Mouse (Mus musculus): ENCODE results near the gene Tnrc18.

Gene Tnrc18

DNA sequence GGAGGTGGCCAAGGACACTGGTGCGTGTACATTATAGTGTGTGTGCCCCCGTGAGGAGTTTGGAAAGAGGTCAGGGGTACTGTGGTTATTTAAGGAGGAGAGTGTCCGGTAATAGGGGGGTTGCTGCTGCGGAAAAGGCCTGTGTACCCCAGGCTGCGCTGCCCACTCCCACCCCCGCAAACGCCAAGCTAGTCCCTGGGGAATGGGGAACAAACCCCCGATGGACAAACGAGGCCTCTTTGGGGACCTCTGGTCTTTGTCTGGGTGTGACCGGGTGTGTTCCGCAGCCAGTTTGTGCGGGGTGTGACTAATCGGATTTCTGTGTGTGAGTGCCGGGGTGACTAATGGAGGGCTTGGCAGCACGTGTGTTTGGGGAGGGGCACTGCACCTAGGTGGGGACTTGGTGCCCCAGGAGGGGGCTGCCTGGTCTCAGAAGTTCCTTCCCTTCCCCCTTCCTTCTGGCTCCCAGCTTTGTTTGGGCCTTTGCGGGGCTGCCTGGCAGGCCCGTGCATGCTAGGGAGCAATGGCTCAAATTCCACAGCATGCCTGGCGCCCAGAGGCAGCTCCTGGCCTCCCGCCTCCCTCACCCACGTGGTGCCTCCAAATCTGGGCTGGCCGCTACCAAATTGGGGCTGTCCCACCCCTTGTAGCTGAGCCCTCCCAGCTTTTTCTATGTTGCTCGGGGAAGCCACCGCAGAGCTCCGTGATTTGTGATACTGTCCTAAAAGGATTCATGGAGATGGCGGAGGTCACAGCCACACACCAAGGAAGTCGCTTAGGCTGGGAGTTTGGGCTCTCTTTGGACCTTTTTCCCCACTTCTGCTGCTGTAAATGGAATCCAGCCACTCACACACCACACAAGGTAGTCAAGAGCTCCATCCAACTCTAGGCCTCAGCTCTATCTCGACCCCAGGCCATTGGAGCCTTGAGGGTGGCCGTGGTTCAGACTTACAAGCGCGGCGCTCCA is 5.9 kb upstream of the Tnrc18 start:
- DNase-seq (ENCODE audit: extremely low spot score, low spot score) = peak; percentile 88

DNA sequence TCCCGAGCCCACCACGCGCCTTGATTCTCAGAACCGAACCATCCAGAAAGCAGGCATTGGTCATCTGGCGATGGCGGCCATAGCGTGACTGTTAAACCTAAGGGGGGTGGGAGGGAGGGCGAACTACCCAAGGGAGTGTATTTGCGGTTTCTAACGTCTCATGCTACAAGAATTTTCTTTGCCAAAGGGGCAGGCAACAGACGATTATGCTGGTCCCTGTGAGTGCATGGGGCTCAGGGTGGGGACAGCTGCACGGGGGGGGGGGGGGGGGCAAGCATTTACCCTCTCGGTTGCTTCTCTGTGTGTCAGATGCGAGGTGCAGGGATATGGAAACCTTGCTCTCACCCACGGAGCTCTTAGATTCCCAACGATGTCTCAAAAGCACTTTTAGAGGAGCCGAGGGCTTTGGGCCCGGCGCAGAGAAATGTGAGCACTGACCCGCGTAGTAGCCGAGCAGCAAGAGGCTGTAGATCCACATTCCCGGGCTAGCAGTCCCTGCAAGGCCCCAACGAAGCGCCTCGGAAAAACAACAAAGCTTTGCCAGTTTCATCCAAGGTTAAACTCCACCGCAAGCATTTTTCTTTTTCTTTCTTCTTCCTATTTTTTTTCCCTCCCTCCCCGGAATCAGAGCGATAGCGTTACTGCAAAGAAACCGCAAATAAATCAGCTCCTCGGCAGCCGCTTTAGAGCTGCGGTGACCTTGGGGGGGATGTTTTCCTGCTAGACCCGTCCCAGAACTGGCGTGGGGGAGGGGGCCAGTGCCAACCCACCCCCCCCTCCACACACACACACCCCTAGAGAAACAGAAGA is 5.0 kb upstream of the Tnrc18 start:
- peak; percentile 72 for DNase-seq (ENCODE audit: extremely low spot score, low spot score)

GRCm38 (mm10) chr5:142821974-142822285 is 4.5 kb upstream of the Tnrc18 start:
- no peak for DNase-seq (ENCODE audit: extremely low spot score, low spot score)

DNA sequence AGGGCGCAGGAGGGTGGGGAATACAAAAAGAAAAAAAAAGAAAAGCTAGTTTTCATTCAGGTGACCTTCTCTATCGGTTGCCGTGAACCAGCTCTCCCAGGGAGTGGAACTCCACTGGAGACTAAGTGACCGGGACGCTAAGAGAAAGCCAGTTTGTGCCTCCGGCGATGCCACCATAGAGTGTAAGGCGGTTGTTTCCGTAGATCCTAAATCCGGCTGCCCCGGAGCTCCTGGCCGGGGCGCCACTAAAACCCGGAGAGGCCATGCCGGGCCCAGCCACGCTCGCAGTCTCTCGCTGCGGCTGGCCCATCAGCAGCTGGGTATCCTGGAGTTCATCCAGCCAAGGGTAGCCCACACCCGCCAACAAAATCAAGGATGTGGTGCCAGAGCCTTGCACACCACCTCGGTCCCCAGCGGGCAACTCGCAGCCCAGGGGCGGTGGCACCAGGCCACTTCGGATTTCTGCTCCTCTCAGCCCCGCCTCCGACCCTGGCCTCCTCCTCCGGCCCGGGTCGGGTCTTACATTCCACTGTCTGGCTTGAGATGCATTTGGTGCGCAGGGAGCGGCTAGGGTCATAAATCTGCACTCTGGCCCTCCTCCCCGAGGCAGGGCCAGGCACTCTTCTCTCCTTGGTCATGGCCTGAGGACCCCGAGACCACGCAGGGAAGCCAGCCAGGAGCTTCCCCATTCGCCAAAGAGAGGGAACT is 4.0 kb upstream of the Tnrc18 start:
- peak; percentile 95 for DNase-seq (ENCODE audit: extremely low spot score, low spot score)

GRCm38 (mm10) chr5:142820276-142821265 is 3.1 kb upstream of the Tnrc18 start:
- peak; percentile 79 for DNase-seq (ENCODE audit: extremely low spot score, low spot score)

DNA sequence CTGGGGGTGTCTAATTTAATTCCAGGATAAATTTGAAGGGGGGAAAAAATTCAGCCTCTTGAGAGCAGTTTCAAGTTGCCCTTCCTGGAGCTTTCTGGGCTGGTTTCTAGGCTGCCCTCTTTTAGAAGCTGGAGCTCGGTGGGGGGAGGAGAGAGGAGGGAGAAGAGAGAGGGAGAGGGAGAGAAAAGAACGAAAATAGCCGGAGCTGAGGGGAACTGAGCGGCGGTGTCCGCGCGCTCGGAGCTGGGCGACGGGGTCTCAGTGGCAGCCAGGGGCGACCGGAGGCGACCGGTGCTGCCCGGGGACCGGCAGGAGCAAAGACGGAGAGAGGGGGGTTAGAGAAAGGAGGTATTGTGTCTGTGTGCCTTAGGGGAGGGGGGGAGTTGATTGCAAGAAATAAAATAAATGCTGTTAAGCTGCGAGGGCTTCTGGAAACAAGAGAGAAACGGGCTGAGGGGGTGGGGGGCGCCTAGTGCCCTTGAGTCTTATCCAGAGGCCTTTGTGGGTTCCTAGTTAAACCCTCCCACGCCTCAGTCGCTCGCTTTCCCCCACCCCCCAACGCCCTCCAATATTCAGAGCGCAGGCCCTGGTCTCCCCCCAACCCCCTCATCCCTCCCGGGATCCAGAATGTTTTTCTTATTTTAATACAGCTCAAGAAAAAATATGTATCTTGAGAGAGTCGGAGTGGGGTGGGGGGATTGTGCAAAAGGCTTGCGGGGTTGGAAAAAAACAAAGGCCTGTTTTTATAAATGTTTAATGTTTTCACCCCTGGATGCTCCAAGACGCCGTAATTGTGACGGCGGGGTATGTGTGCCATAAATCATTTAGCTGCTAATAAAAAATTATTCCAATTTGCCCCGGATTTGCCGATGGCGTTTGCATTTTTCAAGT is 2.2 kb upstream of the Tnrc18 start:
- DNase-seq (ENCODE audit: extremely low spot score, low spot score) = peak; percentile 80

DNA sequence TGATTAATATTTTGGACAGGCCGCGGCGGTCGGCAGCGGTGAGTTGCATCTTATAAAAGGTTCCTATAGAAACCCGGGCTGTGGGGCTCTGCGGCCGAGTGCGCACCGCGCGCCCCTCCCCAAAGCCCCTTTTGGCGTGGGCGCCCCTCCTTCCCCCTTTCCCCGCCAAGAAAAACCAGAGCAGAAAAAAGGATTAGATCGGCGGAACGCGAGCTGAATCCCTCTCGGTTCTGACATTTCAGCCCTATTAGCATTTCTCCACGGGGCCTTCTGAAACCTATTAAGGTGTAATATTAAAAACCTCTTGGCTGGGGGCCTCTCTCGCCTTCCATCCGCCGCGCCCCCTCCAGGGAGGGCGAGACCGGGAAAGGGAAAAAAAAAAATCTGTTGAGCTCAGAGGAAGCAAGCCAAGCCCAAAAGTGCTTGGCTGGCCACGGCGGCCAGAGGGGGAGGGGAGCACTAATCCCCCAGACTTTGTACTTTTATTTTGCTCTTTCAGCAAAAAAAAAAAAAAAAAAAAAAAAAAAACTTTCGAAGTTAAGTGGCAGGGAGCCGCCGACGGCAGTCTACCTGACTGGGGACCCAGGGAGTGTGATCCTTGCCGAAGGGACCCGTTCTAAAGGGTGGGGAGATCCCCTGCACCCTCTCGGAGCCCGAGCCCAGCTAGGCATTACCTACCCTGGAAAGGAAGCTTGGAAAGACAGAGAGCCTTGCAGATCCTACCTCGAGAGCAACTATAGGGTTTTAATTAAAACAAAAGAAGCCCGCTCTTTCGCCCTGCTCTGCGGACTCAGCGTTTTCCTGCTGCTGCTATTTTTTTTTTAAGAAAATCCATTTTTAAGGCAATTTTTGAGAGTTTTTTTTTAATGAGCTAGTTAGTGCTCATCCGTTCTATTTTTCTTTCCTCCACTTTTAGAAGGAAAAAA is 1.2 kb upstream of the Tnrc18 start:
- peak; percentile 79 for DNase-seq (ENCODE audit: extremely low spot score, low spot score)

- DNase-seq (ENCODE audit: extremely low spot score, low spot score) = peak; percentile 81
Observed at GRCm38 (mm10) chr5:142816811-142817523, 495 bp downstream of the Tnrc18 start.

DNA sequence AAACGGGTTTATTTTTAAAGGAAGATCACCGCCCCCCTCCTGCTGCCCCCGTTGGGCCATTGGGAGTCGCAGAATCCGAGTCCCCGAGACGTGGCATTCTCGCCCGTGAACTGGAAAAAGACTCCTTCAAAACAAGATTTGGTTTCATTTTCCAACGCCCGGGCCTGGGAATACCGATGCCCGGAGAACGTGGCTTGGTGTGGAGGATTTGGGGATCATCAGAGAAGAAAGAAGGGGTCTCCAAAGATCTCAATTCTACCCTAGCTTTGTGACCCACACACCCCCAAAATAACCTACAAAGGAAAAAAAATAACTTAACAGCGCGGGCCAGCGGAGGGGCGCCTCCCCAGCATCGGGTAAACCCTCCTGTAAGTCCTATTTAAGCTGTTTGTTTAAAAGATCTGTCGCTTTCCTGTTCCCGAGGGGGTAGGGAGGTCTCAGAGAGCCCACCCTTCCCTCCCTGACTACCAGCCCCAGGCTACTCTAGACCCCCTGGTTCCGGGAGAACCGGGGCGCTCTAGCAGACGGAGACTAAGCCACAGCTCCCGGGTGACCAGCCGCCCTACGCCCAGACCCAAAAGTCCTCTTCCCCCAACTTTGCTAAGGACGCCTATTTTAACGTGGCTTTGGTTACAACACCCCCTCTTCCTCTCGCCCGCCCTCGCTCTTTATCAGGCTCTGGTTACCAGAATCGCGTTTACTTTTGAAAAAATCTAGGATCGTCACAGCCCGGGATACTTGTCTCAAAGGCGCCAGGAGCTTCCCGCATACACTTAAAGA is 1.2 kb downstream of the Tnrc18 start:
- DNase-seq (ENCODE audit: extremely low spot score, low spot score) = peak; percentile 64

DNA sequence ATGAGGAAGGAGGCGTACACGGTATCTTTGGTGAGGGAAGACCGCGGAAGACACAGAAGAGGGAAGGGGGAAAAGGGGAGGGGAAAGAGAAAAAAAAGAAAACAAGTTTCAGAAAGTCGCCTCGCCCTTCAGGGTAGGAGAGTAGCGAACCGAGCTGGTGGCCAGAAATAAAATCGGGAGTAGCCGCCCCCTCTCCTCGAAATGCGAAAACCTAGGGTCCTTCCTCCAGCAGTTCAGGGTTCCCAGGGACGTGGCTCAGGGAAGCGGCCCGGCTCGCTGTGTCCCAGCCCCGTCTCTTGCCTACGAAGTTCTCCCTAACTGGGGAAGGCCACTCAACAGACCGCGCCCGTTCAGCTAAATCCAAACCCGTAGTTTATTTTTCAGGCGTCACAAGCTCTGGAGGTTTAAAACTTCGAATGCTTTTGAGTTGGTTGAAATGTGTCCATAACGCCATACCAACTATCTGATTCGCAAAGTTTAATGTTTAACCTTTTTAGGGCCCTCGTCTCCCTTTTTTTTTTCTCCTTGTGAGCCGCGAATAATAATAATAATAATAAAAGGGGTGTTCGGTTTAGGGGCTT is 2.0 kb downstream of the Tnrc18 start:
- peak; percentile 49 for DNase-seq (ENCODE audit: extremely low spot score, low spot score)

- peak; percentile 69 for DNase-seq (ENCODE audit: extremely low spot score, low spot score)
Observed at GRCm38 (mm10) chr5:142814711-142815420, 2.6 kb downstream of the Tnrc18 start.

- DNase-seq (ENCODE audit: extremely low spot score, low spot score) = peak; percentile 71
Observed at GRCm38 (mm10) chr5:142814161-142814651, 3.3 kb downstream of the Tnrc18 start.

- DNase-seq (ENCODE audit: extremely low spot score, low spot score) = no peak
Observed at GRCm38 (mm10) chr5:142813722-142814111, 3.7 kb downstream of the Tnrc18 start.

- peak; percentile 74 for DNase-seq (ENCODE audit: extremely low spot score, low spot score)
Observed at GRCm38 (mm10) chr5:142812976-142813721, 4.3 kb downstream of the Tnrc18 start.

- DNase-seq (ENCODE audit: extremely low spot score, low spot score) = no peak
Observed at GRCm38 (mm10) chr5:142812621-142812975, 4.9 kb downstream of the Tnrc18 start.
